Mouse (Mus musculus): ENCODE results near the gene Myo6. TPM values are rescaled to one million over a fixed set of nuclear protein-coding genes. Genes with fewer than 3 reads are reported as not detected.

The Myo6 gene
- polyA plus RNA-seq, 1 experiment = 39.5 TPM

DNA sequence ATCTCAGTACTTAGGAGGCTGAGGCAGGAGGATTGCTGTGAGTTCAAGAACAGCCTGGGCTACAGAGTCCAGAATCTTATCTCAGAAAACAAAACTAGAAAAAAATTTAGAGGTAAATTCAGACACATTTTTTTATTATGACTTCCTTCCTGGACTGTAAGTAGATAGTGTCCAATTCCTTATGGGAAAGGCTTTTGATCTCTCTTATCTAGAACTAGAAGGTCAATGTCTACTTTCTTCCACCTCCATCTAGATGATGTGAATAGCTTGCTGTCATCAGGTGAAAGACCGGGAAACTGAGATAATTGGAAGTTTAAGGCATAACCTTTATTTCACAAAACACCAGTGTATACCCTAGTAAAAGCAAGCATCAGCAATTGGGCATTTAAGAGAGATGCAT, 16.9 kb downstream of the Myo6 start:
- DNase-seq (ENCODE audit: low read depth) = no peak

DNA sequence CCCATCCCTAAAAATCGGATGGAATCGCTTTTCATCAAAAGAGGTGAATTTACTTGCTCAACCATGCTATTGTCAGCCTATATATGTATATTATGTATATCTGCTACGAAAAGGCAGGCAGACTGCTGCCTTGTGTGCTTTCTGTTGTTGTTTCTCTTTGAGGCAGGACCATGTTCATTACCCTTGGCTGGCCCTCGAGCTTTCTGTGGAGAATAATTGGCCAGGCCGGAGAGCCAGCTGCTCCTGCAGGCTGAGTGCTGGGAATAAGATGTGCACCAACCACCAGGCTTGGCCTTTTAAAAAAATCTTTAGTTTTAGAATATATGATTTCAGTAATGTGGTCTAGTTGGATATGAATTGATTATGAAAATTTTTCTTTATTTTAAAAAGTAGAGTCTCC, 19.3 kb downstream of the Myo6 start:
- DNase-seq (ENCODE audit: low read depth) = no peak

DNA sequence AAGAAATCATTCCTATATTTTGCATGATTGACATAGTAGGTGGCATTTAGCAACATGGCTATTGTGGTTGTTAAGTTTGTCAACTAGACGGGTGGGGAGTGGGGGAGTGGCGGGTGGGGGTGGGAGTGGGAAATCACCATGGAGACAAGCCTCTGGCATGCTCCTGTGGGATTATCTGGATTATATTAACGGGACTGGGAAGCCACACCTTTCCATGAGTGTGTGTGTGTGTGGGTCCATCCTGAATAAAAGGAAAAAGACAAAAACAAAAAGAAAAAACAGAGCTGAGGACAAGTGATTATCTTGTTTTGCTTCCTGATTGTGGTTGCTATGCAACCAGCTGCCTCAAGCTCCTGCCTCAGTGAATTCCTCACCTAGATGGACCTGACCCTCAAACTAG, 20.9 kb downstream of the Myo6 start:
- DNase-seq (ENCODE audit: low read depth) = no peak

DNA sequence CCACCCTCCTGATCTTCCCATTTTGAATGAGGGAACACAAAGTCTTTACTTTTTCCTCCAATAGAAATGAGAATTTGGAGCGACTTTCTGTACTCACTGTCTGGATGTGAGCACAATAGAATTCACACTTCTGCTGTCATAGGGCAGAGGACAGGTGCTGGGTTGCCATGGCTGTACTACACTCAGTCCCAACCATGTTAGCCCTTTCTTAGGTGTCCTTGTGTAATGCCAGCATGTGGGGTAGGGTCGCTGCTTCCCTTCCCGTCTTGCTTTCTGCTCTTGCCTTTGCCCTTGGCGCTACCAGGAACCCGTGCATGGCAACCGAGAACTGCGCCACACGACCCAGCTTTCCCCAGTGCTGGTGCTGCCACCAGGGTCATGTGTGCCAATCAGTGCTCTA, 21.9 kb downstream of the Myo6 start:
- no peak for DNase-seq (ENCODE audit: low read depth)

DNA sequence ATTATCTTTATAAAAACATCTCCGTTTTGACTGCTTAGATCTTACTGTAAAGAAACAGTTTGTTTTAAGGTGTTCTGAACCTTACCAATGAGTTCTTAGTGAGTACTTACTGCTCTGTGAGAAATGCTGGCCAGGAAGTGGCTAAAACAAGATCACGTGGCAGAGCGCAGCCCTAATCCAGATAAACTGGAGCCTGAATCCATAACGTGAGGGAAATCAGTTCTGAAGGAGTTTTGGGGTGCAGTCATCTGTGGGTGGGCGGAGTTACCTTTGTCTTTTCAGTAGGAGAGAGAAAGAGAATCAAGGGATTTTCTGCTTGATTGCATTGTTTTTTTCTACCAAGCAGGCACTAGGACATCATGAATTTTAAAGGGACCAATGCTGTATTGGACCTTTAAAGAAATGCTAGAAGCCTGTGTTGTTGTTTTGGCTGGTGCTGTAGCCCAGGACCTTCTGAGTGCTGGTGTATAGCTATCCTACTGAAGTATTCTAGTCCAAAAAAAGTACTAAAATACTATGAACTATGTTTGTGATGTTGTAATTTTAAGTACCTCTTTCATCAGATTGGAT, 23.6 kb downstream of the Myo6 start:
- DNase-seq (ENCODE audit: low read depth) = no peak

DNA sequence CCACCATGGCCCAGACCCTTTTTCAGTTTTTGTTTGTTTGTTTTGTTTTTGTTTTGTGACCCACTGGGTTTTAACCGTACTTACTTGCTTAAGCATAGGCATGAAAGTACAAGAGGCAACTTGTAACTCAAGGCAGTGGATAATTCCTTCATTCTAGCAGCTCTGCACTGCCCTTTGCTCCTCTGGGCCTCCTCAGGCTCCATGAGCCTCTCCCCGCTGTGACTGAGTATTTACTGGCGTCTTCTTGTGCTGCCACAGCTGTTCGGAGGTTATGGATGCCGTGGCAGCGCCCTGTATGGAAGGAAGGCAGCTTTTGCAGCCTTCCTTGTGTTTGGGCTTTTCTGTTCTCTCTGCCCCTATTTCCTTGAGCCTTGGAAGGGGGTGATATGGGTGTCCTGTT, 26.4 kb downstream of the Myo6 start:
- no peak for DNase-seq (ENCODE audit: low read depth)

DNA sequence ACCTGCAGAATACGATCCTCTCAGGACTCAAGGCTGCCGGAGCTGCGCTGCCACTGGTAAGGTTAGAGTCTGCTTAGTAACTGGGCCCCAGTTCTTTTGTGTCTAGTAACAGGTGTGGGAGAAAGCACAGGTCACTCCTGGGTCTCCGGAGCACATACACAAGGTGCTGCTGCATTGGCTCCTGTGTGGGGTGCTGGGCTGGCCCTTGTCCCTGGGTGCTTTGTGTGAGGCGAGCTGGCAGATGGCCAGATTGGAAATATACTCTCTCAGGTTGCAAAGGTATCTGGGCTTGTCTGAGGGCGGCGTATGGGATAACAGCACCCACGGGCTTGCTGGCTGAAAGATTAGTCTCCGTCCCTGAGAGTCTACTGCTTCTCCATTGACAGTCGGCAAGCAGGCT, 27.5 kb downstream of the Myo6 start:
- DNase-seq (ENCODE audit: low read depth) = no peak

DNA sequence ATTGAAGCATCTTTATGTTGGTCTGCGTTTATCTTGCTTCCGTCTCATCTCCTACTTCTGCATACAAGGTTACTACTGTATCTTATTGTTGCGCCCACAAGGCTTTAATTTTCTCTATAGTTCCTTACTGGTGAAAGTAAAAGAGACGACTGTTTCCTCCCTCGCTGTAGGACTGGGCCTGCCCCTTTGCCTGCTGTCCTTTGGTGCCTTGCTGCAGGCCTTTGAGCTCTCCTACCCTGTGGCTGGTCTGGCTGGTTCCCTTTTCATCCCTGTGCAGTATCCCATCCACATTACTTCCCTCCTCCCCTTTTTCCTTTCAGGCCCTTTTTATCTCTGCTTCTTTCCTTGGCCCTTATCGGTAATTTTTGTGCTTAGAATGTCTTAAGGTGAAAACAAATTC, 29.6 kb downstream of the Myo6 start:
- DNase-seq (ENCODE audit: low read depth) = no peak

DNA sequence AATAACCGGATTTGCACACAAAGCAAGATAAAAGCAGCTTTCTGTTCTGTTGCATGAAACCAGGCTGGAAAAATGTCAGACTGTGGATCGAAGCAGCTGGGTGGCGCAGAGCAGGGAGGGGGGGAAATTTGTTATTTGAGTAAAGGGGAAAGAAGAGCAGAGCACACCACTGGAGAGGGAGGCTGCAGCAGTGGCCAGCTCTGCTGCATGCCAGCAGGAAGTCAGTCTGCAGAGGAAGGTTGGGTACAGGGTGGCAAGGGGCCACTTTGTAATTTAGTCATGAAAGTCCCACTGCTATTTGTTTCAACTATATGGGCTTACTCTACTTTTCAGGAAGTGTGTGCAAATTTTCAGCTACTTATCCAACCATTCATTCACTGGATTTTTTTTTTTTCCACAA, 31.3 kb downstream of the Myo6 start:
- no peak for DNase-seq (ENCODE audit: low read depth)

DNA sequence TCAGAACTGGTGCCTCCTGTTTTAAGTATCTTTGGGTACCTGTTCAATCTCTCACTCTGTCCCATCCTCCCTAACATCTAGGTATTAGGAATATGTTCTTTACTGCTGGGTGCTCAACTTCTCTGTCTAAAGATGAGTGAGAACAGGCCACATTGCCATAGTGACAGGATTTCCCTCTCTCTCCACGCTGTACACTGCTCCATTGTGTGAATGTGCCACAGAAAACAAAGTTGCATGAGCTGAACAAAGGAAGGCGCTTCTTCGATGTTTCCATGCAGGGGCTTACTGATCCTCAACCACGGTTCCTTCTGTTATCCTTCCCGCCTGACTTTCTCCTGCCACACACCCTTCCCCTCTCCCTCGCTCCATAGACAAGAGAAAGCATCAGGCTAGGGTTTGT, 32.4 kb downstream of the Myo6 start:
- no peak for DNase-seq (ENCODE audit: low read depth)

DNA sequence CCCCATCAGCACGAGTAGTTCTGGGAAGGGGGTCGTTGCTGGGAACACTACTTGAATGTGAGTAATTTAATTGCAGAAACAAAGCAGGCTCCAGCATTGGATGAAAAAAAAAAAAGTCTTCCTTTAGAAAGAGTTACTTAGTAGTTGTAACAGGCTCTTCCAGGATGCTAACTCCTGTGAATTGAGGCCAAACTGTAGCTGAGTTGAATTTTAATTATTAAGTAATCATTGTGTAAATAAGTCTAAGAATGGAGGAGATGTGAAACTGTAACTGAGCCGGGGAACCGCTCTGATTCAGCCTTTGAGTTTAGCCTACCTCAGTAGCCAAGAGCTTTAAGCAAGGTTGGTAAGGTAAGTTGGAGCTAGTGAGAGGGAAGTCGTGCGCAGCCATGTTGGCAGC, 36.0 kb downstream of the Myo6 start:
- DNase-seq (ENCODE audit: low read depth) = no peak

DNA sequence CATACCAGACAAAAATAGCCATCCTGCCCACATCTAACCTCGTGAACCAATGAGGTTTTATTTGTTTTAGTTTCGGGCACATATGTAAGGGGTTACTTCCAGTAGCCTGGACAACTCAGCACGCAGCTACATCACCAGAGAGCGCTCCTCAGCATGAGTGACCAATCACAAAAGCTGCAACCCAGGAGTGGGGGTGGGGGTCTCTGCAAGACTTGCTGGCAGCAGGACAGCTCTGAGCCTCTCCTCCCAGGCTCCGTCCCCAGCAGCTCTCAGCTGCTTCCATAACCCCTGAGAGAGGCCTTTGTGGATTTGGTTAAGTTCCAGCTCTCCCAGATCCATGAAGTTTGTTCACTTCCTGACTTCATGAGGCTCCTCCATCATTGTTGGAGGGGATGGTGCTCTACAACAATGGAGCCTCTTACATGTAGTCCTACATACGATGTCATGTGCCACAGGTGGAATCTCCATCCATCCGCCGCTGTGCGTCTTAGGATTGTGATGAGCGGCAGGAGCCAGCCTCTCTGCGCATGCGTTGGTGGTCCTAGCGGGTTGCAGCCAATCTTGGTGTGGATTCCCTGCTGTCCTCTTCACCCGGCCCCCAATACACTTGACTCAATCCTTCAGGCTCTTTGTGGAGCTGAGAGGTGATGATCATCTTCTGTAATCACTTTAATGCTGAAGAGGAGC, 37.7 kb downstream of the Myo6 start:
- DNase-seq (ENCODE audit: low read depth) = no peak

DNA sequence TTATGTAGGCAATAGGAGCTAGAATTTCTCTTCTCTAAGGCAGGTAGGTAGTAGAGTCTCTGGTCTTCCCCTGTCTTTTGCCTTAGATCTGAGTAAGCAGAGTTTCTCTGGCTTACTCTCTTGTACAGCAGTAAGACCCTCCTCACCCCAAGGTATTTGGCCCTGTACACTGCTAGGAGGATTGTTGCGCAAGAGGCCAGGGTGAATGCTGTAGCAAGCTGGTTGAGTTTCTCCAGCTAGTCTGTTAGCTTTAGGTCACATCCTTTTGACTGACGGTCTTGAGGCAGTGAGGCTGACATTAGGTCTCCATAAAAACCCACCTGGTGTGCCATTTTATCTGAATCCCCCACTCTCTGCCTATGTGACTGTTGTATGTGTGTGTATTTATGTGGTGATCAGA, 43.9 kb downstream of the Myo6 start:
- no peak for DNase-seq (ENCODE audit: low read depth)

DNA sequence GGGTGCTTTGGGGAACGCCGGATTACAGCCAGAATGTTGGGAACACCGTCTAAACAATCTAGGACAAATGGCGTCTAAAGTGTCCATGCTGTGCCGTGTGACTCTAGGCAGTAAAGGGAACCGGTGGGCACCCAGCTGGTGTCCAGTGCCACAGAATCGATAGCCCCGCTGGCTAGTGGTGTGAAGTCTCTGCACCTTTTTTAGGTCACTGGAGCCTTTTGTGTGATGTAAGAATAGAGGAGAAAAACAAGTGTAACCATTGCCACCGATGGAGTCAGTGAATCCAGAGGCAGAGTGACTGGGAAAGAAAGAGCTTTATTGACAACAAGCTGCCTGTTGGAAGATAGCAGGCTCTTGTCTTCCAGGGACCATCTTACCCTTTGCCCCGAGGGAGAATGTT, 44.6 kb downstream of the Myo6 start:
- no peak for DNase-seq (ENCODE audit: low read depth)

DNA sequence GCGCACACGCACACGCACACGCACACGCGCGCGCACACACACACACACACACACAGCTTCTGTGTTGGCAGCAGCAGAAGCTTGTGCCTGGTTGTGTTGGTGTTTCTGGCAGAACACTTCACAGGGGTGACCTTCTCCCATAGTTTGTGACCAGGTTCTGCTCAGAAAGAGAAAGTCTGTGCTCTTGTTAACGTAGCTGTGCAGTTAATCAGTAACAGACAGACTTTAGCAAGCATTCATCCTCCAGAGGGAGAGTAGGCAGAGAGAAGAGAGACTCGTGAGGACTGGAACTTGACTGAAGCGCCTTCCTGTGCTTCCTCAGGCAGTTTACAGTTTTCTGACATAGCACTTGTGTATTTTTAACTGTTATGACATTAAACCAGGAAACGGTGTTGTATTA, 45.3 kb downstream of the Myo6 start:
- no peak for DNase-seq (ENCODE audit: low read depth)

DNA sequence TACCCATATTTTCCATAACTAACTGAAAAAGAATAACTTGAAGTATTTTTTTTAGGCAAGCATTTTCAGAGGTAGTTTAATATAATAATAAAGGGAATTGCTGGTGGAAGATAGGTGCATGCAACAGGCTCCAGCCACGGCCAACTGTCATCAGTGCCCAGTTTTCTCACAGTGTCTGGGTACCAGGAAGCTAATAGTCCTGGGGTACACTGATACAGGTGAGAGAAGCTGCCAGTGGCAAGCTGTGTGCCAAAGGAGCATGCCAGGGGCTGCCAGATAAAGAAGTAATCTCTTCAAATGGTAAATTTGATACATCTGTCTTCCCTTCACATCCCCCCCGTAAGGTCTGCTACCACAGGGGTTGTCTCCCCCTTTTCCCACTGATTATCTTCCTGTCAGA, 48.6 kb downstream of the Myo6 start:
- no peak for DNase-seq (ENCODE audit: low read depth)

DNA sequence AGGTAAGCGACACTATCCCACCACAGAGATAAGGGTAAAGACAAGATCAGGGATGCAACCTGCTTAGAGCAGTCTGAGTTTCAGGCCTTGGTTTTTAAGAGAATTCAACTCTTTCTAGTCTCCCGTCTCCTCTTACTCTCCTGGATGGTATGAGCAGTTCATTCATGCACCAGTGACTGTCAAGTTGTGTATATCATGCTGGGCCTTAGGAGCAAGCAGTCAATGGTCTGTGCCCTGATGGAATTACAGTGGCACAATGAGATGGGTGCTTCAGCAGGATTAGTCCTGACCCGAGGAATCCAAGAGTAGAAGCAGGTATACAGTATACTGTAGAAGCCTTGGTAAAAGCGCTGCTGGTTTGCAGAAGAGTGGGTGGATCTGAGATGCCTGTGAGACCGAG, 50.7 kb downstream of the Myo6 start:
- DNase-seq (ENCODE audit: low read depth) = no peak

DNA sequence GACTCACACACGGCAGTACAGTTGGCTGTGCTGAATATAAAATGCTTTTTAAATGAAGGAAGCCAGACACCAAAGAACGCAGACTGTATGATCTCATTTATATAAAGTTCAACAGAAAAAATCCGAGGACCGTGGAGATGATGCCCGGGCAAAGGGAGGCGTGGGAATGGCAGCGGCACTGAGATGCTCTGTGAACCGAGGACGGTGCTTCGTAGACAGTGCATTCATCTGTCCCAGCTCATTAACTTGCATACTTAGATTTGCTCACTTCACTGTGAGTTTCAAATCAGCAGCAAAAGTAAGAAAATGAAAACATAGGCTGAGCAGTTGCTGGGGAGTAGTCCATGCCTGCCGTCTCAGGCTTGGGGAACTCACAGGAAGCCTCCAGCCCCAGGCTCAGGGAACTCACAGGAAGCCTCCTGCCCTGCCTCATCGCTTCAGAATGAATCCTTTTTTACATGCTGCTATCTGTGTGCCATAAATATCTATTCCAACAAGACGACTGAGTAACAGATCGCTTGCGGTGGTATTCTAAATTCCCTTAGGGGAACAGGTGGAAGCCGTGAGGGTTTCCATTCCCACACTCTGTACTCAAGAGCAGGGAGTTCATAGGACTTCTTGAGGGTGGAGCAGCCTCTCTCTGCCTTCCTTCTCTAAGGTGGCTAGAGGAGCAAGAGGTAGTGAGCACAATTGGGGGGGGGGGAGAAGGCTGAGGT, 52.1 kb downstream of the Myo6 start:
- no peak for DNase-seq (ENCODE audit: low read depth)

DNA sequence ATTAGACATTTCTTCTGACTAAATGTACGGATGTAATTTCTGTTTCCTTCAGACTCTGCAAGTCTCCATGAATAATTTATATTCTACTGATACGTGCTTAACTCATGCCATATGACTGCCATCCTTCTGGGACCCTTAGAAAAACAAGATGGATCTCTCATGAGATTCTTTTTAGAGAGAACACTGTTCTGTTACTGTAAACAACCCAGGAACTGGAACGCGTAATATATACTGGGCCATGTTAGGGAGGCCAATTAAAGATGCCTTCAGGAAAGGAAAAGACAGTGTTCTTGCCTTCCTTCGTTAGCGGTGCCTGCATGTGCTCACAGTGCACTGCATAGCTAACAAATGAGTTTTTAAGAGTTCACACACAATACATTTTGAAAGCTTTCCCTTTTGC, 53.9 kb downstream of the Myo6 start:
- DNase-seq (ENCODE audit: low read depth) = no peak

DNA sequence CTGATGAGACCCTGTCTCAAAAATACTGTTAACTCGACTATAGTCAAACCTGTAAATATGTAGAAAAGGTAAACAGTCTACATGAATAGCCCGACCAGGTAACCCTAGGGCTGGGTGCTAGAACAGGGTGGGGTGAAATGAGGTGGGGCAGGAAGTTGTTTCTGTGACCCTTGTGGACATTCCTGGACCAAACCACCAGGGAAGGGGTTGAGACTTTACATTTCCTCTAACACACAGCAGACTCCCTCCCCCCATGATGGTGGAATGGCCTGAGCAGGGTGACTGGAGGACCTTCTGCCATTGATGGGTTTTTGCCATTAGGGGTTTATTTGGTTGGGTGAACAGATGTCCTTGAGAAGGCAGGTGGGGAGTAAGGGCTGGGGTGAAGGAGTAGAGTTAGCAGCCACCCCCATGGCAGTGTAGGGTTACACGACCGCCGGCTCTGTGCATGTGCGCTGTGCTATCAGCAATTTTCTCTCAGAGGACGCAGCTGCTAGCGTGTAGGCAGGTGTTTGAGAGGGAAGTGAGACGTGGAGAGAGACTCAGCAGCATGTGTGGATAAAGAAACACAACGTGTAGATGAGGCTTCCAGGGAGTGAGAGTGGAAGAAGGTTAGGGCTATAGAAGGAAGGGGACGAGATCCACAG, 59.3 kb downstream of the Myo6 start:
- no peak for DNase-seq (ENCODE audit: low read depth)

DNA sequence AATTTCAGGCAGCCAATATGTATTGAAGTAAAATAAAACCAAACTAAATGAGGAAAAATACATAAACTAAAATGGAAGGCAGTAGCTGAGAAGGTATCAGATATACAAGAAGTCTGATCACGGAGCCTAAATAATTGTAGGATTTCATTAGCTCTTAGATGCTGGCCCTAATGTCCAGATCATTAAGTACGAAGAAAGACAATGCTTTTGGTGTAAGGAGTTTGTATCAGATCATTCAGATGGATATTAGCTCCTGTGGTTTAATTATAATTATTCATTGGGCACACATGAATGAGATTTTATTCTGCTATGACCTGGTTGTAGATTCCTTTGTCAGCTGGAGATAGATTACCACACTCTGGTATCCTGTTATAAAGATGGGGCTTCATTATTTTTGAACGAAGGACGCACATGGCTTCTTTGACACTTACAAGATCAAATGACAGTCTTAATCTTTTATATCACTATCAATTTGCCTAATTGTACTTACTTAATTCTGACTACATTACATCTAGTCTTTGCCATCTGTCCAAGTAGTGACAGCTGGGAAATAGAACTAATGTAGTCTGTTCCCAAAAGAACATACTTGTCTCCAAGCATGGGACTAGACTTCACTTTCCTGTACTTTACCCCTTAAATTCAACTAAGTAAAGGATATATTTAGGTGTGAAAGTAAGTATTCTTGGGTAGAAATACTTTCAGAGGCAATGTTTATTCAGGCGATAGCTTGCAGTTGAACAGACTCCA, 61.9 kb downstream of the Myo6 start:
- DNase-seq (ENCODE audit: low read depth) = no peak

DNA sequence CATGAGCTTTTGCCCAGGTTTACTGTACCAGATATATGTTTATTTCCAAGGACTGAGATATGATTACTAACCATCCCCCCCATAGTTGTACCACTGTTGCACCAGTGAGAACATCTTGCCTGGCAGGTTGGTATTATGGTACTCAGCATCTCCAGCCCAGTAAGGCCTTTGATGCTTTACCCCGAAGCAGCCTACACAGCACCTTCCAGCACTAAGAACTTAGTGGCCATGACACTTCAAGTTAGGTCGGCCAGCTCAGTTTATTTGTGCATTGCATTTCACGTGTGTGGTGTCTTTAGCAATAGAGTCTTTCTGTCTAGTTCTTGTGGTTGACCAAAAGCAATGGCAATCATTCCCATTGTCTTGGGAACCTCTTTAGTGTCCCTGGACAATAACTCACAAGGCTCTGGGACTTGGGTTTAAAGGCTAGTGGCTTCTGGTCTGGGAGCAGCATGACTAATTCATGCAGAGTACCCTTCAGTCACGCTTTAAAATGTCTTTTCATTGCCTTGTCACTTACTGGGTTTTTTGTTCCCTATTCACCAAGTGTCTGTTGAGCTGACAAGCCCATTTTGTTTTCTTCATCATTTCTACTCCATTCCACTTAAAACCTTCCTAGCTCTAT, 69.1 kb downstream of the Myo6 start:
- DNase-seq (ENCODE audit: low read depth) = no peak

Measured in gonadal fat pad, adult 2 months (tissue).